Mouse (Mus musculus) kidney, postnatal 0 days (tissue): ENCODE data around the gene Pgf. TPM values are rescaled to one million over a fixed set of nuclear protein-coding genes. Genes with fewer than 3 reads are reported as not detected.

Experiments used
- ATAC-seq: fragments of 200-750 bp; cut with Nextera tagmentation; replicated peaks from 2 replicates; pipeline ENCODE4 v1.8.0; 2017; ENCODE audit warnings: low read depth, moderate number of reproducible peaks, moderate TSS enrichment, moderate library complexity; ENCODE audit not compliant: low FRiP score
- DNase-seq: peaks from one replicate; pipeline ENCODE4 v3.0.0-alpha.2; 2016; ENCODE audit warnings: low spot score
- H3K27ac ChIP-seq: fragments of 300-500 bp; sonication (generic); 2 replicates; pipeline ENCODE4 v1.5.1; 2014; ENCODE audit warnings: mild to moderate bottlenecking
- H3K27me3 ChIP-seq: fragments of 300-500 bp; sonication (generic); 2 replicates; pipeline ENCODE4 v1.6.1; 2014; ENCODE audit warnings: low read length, mixed read lengths; ENCODE audit not compliant: insufficient read depth
- H3K36me3 ChIP-seq: fragments of 300-500 bp; sonication (generic); 2 replicates; pipeline ENCODE4 v1.6.1; 2014; ENCODE audit warnings: low read length, mixed read lengths; ENCODE audit not compliant: insufficient read depth
- H3K4me1 ChIP-seq: fragments of 300-500 bp; sonication (generic); replicated peaks from 2 replicates; pipeline ENCODE4 v1.6.1; 2014; ENCODE audit warnings: antibody characterized with exemption, low read length, mixed read lengths; ENCODE audit not compliant: insufficient read depth
- H3K4me2 ChIP-seq: fragments of 300-500 bp; sonication (generic); 2 replicates; pipeline ENCODE4 v1.6.1; 2014; ENCODE audit warnings: mild to moderate bottlenecking, low read length, moderate library complexity, mixed read lengths
- H3K4me3 ChIP-seq: fragments of 300-500 bp; sonication (generic); replicated peaks from 2 replicates; pipeline ENCODE4 v1.5.1; 2014; ENCODE audit warnings: low read depth, low read length
- H3K9ac ChIP-seq: fragments of 300-500 bp; sonication (generic); 2 replicates; pipeline ENCODE4 v1.6.1; 2014; ENCODE audit warnings: low read depth, low read length
- H3K9me3 ChIP-seq: fragments of 300-500 bp; sonication (generic); replicated peaks from 2 replicates; pipeline ENCODE4 v1.6.1; 2016; ENCODE audit warnings: low read length, inconsistent platforms, mixed read lengths
- CTCF ChIP-seq: IDR thresholded peaks from 2 replicates; pipeline ENCODE4 v1.5.1; 2016; ENCODE audit warnings: antibody characterized with exemption, low read depth, mild to moderate bottlenecking, moderate library complexity
- WGBS: fragments of 180-500 bp; shearing (Covaris S2); extraction: QIAGEN DNeasy Blood & Tissue Kit; methylation state at CpG from one replicate; pipeline ENCODE4 v1.1.7; 2014; 5-methylcytosine and 5-hydroxymethylcytosine counted together
- polyA plus RNA-seq: library from polyadenylated mRNA; unstranded; fragments of >200 nt; fragmentation: Nextera tagmentation; extraction: Ambion mirVana; gene quantifications from 2 replicates; pipeline ENCODE4 v1.2.1, GENCODE M21; 2015

The Pgf gene
- polyA plus RNA-seq, 1 experiment from 2014 or later = 6.1 TPM

- H3K27ac ChIP-seq = no peak overlapping the region
- no peaks in the 10 kb centered on the region for H3K9me3 ChIP-seq
- H3K4me3 ChIP-seq = peak overlapping the region; percentile 31
- H3K4me2 ChIP-seq = peak overlapping the region; percentile 62
- WGBS = 2% methylated on average over 32 of the region's 32 CpGs
- ATAC-seq (no peak; the same call in 1 of the 2 replicates), DNase-seq (peak; percentile 77)
- H3K27me3 ChIP-seq = no peaks in the 10 kb centered on the region; the same call in 1 of the 2 replicates
- peaks cover 27% of the 10 kb centered on the region for H3K4me1 ChIP-seq
- peak overlapping the region; percentile 47 for H3K9ac ChIP-seq
- no peak for TF ChIP-seq CTCF
- no peaks in the 10 kb centered on the region for H3K36me3 ChIP-seq
These were observed 605 bp downstream of the Pgf start for GRCm38 (mm10) chr12:85176846-85177523.

- H3K4me2 ChIP-seq = peak overlapping the region; percentile 62
- TF ChIP-seq CTCF = no peak
- no peaks in the 10 kb centered on the region; the same call in 1 of the 2 replicates for H3K27me3 ChIP-seq
- ATAC-seq (peak; percentile 70), DNase-seq (peak; percentile 65)
- WGBS = 13% methylated on average over 11 of the region's 11 CpGs
- no peaks in the 10 kb centered on the region for H3K9me3 ChIP-seq
- H3K27ac ChIP-seq = no peak overlapping the region
- H3K9ac ChIP-seq = peak overlapping the region; percentile 23; the same call in 1 of the 2 replicates
- H3K36me3 ChIP-seq = no peaks in the 10 kb centered on the region
- peak overlapping the region; percentile 31; the same call in 1 of the 2 replicates for H3K4me3 ChIP-seq
- H3K4me1 ChIP-seq = peaks cover 20% of the 10 kb centered on the region
These were observed 1.4 kb downstream of the Pgf start for GRCm38 (mm10) chr12:85175926-85176845.

- no peak for TF ChIP-seq CTCF
- Histone ChIP-seq H3K4me1 (peaks cover 20% of the 10 kb centered on the region), H3K4me3 (no peak overlapping the region), H3K36me3 (no peaks in the 10 kb centered on the region), H3K4me2 (peak overlapping the region; percentile 62; the same call in 1 of the 2 replicates), H3K27ac (no peak overlapping the region), H3K27me3 (no peaks in the 10 kb centered on the region; the same call in 1 of the 2 replicates), H3K9ac (no peak overlapping the region), H3K9me3 (no peaks in the 10 kb centered on the region)
- WGBS = 42% methylated on average over 16 of the region's 16 CpGs
- DNase-seq (no peak), ATAC-seq (0 out of 2 replicates have a peak, but pooled peaks have one; percentile 7)
These were observed 2.4 kb downstream of the Pgf start for GRCm38 (mm10) chr12:85175087-85175675.

GRCm38 (mm10) chr12:85174016-85174415 lies 3.6 kb downstream of the Pgf start:
- Histone ChIP-seq H3K36me3 (no peaks in the 10 kb centered on the region), H3K4me3 (no peak overlapping the region), H3K27me3 (no peaks in the 10 kb centered on the region; the same call in 1 of the 2 replicates), H3K9me3 (no peaks in the 10 kb centered on the region), H3K4me2 (no peak overlapping the region), H3K4me1 (peaks cover 20% of the 10 kb centered on the region), H3K9ac (no peak overlapping the region), H3K27ac (no peak overlapping the region)
- ATAC-seq (no peak), DNase-seq (no peak)
- no peak for TF ChIP-seq CTCF
- 75% methylated on average over 7 of the region's 7 CpGs for WGBS

- no peaks in the 10 kb centered on the region for H3K36me3 ChIP-seq
- no peak for ATAC-seq
- H3K27ac ChIP-seq = no peak overlapping the region
- no peak overlapping the region for H3K4me2 ChIP-seq
- H3K4me1 ChIP-seq = peaks cover 3% of the 10 kb centered on the region
- H3K27me3 ChIP-seq = no peaks in the 10 kb centered on the region
- no peak for TF ChIP-seq CTCF
- no peak overlapping the region for H3K9ac ChIP-seq
- no peaks in the 10 kb centered on the region for H3K9me3 ChIP-seq
- H3K4me3 ChIP-seq = no peak overlapping the region
- 89% methylated on average over 3 of the region's 3 CpGs for WGBS
- DNase-seq = no peak
These were observed 6.7 kb downstream of the Pgf start for GRCm38 (mm10) chr12:85170948-85171307.
